Mouse (Mus musculus) liver, adult 2 months (tissue): Measurements from ENCODE around the gene As3mt.

Experiments
- CTCF ChIP-seq: fragments of 200-500 bp; IDR thresholded peaks from 2 replicates; pipeline ENCODE4 v1.5.1; 2011; ENCODE audit warnings: low read depth, low read length, control low read depth
- POLR2A ChIP-seq: fragments of 200-500 bp; IDR thresholded peaks from 2 replicates; pipeline ENCODE4 v1.6.1; 2011; ENCODE audit warnings: low read length, control low read depth; ENCODE audit not compliant: insufficient read depth; ENCODE audit errors: extremely low read depth

- TF ChIP-seq POLR2A (no peak), CTCF (peak; percentile 97)
Measured at GRCm38 (mm10) chr19:46760375-46761160, 53.3 kb downstream of the As3mt start.
